Mouse (Mus musculus): ENCODE results near the gene Cdx2. TPM values are rescaled to one million over a fixed set of nuclear protein-coding genes. Genes with fewer than 3 reads are reported as not detected.
A peak's percentile ranks its signal among the peaks of the same experiment; 100 is the strongest.

Gene Cdx2
- total RNA-seq, 1 experiment from 2014 or later = 0.74 TPM

DNA sequence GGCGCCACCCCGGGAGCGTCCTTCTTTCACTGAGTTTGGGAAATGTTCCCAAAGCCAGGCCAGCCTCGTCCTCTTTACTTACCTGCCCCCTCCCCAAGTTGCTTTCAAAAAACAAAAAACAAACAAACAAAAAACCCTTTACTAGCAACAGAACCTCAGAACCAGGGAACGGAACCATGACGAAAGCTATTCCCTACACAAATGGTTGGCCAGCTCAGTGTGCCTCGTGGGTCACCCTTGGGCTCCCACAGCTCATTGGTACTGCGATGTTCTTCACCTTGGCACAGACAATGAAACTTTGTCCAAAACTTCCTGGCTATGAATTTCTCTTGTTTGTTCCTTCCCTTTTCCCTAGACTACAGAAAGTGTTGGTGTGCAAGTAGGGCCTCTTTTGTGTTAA lies 4.9 kb downstream of the Cdx2 start:
- no peak for ATAC-seq (replicated peaks in 1 of 2; ENCODE audit: insufficient read depth in 1 of 2, low FRiP score in 2 of 2, low TSS enrichment in 1 of 2, low read depth in 1 of 2, poor library complexity in 2 of 2, severe bottlenecking in 2 of 2)

GRCm38 (mm10) chr5:147301781-147302070 lies 5.3 kb downstream of the Cdx2 start:
- no peak for ATAC-seq (replicated peaks in 1 of 2; ENCODE audit: insufficient read depth in 1 of 2, low FRiP score in 2 of 2, low TSS enrichment in 1 of 2, low read depth in 1 of 2, poor library complexity in 2 of 2, severe bottlenecking in 2 of 2)

GRCm38 (mm10) chr5:147300917-147301780 lies 5.9 kb downstream of the Cdx2 start:
- ATAC-seq (replicated peaks in 1 of 2; ENCODE audit: insufficient read depth in 1 of 2, low FRiP score in 2 of 2, low TSS enrichment in 1 of 2, low read depth in 1 of 2, poor library complexity in 2 of 2, severe bottlenecking in 2 of 2) = no peak

GRCm38 (mm10) chr5:147300001-147300363 lies 7.1 kb downstream of the Cdx2 start:
- ATAC-seq (replicated peaks in 1 of 2; ENCODE audit: insufficient read depth in 1 of 2, low FRiP score in 2 of 2, low TSS enrichment in 1 of 2, low read depth in 1 of 2, poor library complexity in 2 of 2, severe bottlenecking in 2 of 2) = no peak

DNA sequence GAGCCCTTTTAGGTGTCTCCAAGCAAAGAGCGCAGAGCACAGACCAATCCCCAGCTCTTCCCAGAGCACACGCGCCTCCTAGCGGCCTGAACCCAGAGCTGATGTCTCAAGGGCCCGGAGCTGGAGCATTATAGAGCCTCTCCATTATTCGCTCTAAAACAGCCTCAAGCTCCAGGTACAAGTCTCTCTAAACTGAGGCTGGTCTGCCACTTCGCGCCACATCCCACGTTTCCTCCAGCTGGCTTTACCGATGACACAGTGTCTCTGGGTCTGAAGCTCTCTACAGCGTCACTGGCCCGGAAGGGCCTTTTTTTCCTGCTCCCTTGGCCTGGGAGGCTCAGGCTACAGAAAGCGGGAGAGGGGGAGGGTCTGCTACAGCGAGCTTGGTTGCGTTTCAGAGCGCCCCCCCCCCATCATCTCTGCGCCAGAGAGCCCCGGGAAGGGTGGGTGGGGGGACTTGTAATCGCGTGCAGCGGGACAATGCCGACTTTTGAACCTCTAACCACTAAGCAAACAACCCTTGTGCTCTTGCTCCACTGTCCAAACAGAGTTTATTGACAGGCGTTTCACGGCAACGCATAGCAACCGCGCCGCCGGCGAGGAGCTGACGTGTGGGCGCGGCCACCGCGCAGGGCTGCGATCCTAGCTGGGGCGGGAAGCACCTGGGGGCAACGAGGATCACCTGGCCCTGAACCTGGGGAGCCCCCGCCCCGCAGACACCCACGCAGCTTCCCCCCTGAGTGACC lies 7.6 kb downstream of the Cdx2 start:
- peak; percentile 68 to 74; a peak in 3 of 4 replicates for ATAC-seq (replicated peaks in 1 of 2; ENCODE audit: insufficient read depth in 1 of 2, low FRiP score in 2 of 2, low TSS enrichment in 1 of 2, low read depth in 1 of 2, poor library complexity in 2 of 2, severe bottlenecking in 2 of 2)

- ATAC-seq (replicated peaks in 1 of 2; ENCODE audit: insufficient read depth in 1 of 2, low FRiP score in 2 of 2, low TSS enrichment in 1 of 2, low read depth in 1 of 2, poor library complexity in 2 of 2, severe bottlenecking in 2 of 2) = no peak
Observed at GRCm38 (mm10) chr5:147297249-147297648, 9.8 kb downstream of the Cdx2 start.

GRCm38 (mm10) chr5:147294121-147294520 lies 12.9 kb downstream of the Cdx2 start:
- ATAC-seq (replicated peaks in 1 of 2; ENCODE audit: insufficient read depth in 1 of 2, low FRiP score in 2 of 2, low TSS enrichment in 1 of 2, low read depth in 1 of 2, poor library complexity in 2 of 2, severe bottlenecking in 2 of 2) = no peak

DNA sequence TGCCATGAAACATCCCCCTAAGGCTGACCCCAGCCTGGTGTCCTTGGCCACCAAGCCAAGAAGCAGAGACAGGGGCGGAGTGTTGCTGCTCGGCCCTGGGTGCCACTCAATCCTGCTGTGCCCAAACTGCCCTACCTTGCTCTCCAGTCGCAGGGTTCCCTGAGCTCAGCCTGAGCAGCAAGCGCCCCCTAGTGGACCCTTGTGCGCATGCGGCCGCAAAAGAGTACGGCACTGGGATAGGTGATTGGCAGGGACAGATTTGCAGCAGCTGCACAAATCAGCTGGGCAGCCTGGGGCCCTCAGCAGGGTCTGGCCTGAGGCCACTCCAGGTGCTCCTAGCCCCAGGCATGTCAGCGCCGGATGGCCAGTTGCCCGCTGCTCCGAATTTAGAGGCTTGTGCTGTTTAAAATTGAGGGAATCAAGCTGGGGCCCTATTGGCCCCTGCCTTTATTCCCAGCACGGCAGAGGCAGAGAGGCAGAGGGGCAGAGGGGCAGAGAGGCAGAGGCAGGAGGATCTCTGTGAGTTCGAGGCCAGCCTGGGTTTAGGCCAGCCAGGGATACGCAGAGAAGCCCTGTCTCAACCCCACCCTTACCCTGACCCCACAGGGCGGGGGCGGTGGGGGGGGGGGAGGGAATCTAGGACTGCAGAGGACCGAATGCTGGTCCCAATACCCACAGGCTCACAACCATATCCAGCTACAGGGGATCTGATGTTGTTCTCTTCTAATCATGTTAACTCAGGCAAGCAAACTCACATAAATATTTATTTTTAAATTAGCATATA lies 13.8 kb downstream of the Cdx2 start:
- ATAC-seq (replicated peaks in 1 of 2; ENCODE audit: insufficient read depth in 1 of 2, low FRiP score in 2 of 2, low TSS enrichment in 1 of 2, low read depth in 1 of 2, poor library complexity in 2 of 2, severe bottlenecking in 2 of 2) = peak; percentile 82 to 91

- ATAC-seq (replicated peaks in 1 of 2; ENCODE audit: insufficient read depth in 1 of 2, low FRiP score in 2 of 2, low TSS enrichment in 1 of 2, low read depth in 1 of 2, poor library complexity in 2 of 2, severe bottlenecking in 2 of 2) = 0 out of 4 replicates have a peak, but pooled peaks of 1 of the 2 experiments have one; percentile 19
Observed at GRCm38 (mm10) chr5:147292506-147293120, 14.5 kb downstream of the Cdx2 start.

GRCm38 (mm10) chr5:147291764-147292505 lies 15.1 kb downstream of the Cdx2 start:
- ATAC-seq (replicated peaks in 1 of 2; ENCODE audit: insufficient read depth in 1 of 2, low FRiP score in 2 of 2, low TSS enrichment in 1 of 2, low read depth in 1 of 2, poor library complexity in 2 of 2, severe bottlenecking in 2 of 2) = peak in 1 of 2 experiments; percentile 51; a peak in 1 of 4 replicates

DNA sequence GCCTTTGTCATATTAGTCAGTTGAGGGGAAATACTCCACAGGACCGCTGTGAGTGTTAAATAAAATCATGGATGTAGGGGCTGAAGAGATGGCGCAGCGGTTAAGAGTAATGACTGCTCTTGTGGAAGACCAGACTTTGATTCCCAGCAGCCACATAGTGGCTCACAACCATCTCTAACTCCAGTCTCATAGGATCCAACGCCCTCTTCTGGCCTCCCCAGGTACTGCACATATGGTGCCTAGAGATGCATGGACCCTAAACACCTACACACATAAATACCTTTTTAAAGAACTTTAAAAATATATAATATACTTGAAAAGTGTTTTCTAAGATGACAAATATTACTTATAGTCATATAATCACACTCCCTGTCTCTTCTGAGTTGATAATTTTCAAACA lies 22.7 kb downstream of the Cdx2 start:
- ATAC-seq (replicated peaks in 1 of 2; ENCODE audit: insufficient read depth in 1 of 2, low FRiP score in 2 of 2, low TSS enrichment in 1 of 2, low read depth in 1 of 2, poor library complexity in 2 of 2, severe bottlenecking in 2 of 2) = no peak

GRCm38 (mm10) chr5:147277547-147277925 lies 29.5 kb downstream of the Cdx2 start:
- no peak for ATAC-seq (replicated peaks in 1 of 2; ENCODE audit: insufficient read depth in 1 of 2, low FRiP score in 2 of 2, low TSS enrichment in 1 of 2, low read depth in 1 of 2, poor library complexity in 2 of 2, severe bottlenecking in 2 of 2)

GRCm38 (mm10) chr5:147276701-147277546 lies 30.1 kb downstream of the Cdx2 start:
- no peak for ATAC-seq (replicated peaks in 1 of 2; ENCODE audit: insufficient read depth in 1 of 2, low FRiP score in 2 of 2, low TSS enrichment in 1 of 2, low read depth in 1 of 2, poor library complexity in 2 of 2, severe bottlenecking in 2 of 2)

DNA sequence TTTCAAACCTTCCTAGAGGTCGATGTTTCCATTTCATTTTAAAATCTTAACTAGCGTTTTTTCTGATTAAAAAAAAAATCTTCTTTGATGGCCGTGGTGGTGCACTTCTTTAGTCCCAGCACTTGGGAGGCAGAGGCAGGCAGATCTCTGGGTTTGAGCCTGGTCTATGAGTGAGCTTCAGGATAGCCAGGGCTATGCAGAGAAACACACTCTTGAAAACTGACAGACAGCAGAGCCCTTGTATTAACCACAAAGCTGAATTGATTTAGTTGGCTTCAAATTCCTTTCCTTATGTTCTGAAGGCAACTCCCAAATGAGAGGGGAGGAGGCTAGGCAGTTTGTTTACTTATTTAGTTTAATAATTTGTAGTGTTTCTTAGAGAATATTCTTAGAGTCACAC lies 31.3 kb downstream of the Cdx2 start:
- ATAC-seq (replicated peaks in 1 of 2; ENCODE audit: insufficient read depth in 1 of 2, low FRiP score in 2 of 2, low TSS enrichment in 1 of 2, low read depth in 1 of 2, poor library complexity in 2 of 2, severe bottlenecking in 2 of 2) = no peak

GRCm38 (mm10) chr5:147274174-147275141 lies 32.6 kb downstream of the Cdx2 start:
- peak; percentile 27 to 39 for ATAC-seq (replicated peaks in 1 of 2; ENCODE audit: insufficient read depth in 1 of 2, low FRiP score in 2 of 2, low TSS enrichment in 1 of 2, low read depth in 1 of 2, poor library complexity in 2 of 2, severe bottlenecking in 2 of 2)

Data from hematopoietic stem cell, adult 5-6 weeks (primary cell).